Mouse (Mus musculus): ENCODE results near the gene Oas1h.

GRCm38 (mm10) chr5:120890026-120890425, 28.8 kb downstream of the Oas1h start:
- TF ChIP-seq HCFC1 (IDR thresholded peaks at IDR 0.05; ENCODE audit: borderline replicate concordance, insufficient read depth, low read length) (no peak), ZC3H11A (IDR thresholded peaks at IDR 0.05; ENCODE audit: borderline replicate concordance, low read depth, low read length) (no peak), CHD2 (IDR thresholded peaks at IDR 0.05; ENCODE audit: low read depth, low read length) (no peak), ZNF384 (IDR thresholded peaks at IDR 0.05; ENCODE audit: low read depth, low read length) (no peak), MAFK (IDR thresholded peaks at IDR 0.05; ENCODE audit: insufficient read depth, low read depth, low read length) (no peak)

All from ES-E14 (cell line).